Mouse (Mus musculus) intestine, postnatal 0 days (tissue): ENCODE measurements around the gene Hook1. TPM values are rescaled to one million over a fixed set of nuclear protein-coding genes. Genes with fewer than 3 reads are reported as not detected.
A peak's percentile ranks its signal among the peaks of the same experiment; 100 is the strongest.
"Not testable (repeated sequence)": the region's sequence is repeated elsewhere in the genome, so short reads cannot be mapped to it uniquely, and the experiment has no call there.

ENCODE experiments used
- ATAC-seq: fragments of 200-750 bp; cut with Nextera tagmentation; 2 replicates; pipeline ENCODE4 v1.8.0; 2017; ENCODE audit warnings: mild to moderate bottlenecking, moderate TSS enrichment, moderate library complexity
- H3K27ac ChIP-seq: fragments of 300-500 bp; sonication (generic); 2 replicates; pipeline ENCODE4 v1.5.1; 2014; ENCODE audit warnings: mild to moderate bottlenecking, low read depth, low read length, moderate library complexity
- H3K27me3 ChIP-seq: fragments of 300-500 bp; sonication (generic); replicated peaks from 2 replicates; pipeline ENCODE4 v1.6.1; 2014; ENCODE audit warnings: low read length, mixed read lengths; ENCODE audit not compliant: control insufficient read depth, insufficient read depth
- H3K36me3 ChIP-seq: fragments of 300-500 bp; sonication (generic); 2 replicates; pipeline ENCODE4 v1.6.1; 2014; ENCODE audit warnings: mild to moderate bottlenecking, moderate library complexity; ENCODE audit not compliant: control insufficient read depth, insufficient read depth
- H3K4me1 ChIP-seq: fragments of 300-500 bp; sonication (generic); replicated peaks from 2 replicates; pipeline ENCODE4 v1.6.1; 2014; ENCODE audit warnings: antibody characterized with exemption, low read length, mixed read lengths; ENCODE audit not compliant: control insufficient read depth, insufficient read depth
- H3K4me2 ChIP-seq: fragments of 300-500 bp; sonication (generic); replicated peaks from 2 replicates; pipeline ENCODE4 v1.6.1; 2014; ENCODE audit warnings: low read depth, mild to moderate bottlenecking, moderate library complexity
- H3K4me3 ChIP-seq: fragments of 300-500 bp; sonication (generic); 2 replicates; pipeline ENCODE4 v1.5.1; 2014; ENCODE audit warnings: low read depth, low read length
- H3K9ac ChIP-seq: fragments of 300-500 bp; sonication (generic); 2 replicates; pipeline ENCODE4 v1.6.1; 2014; ENCODE audit warnings: mild to moderate bottlenecking, low read depth, low read length
- H3K9me3 ChIP-seq: fragments of 300-500 bp; sonication (generic); 2 replicates; pipeline ENCODE4 v1.6.1; 2016; ENCODE audit warnings: mixed run types; ENCODE audit not compliant: control insufficient read depth
- CTCF ChIP-seq: sonication (generic); IDR thresholded peaks from 2 replicates; pipeline ENCODE4 v1.5.1; 2016; ENCODE audit warnings: low read depth, mild to moderate bottlenecking, control low read depth, antibody characterized with exemption, moderate library complexity
- WGBS: fragments of 180-500 bp; shearing (Covaris S2); extraction: QIAGEN DNeasy Blood & Tissue Kit; methylation state at CpG from one replicate; pipeline ENCODE4 v1.1.7; 2014; 5-methylcytosine and 5-hydroxymethylcytosine counted together
- polyA plus RNA-seq: library from polyadenylated mRNA; unstranded; fragments of >200 nt; fragmentation: Nextera tagmentation; extraction: Ambion mirVana; gene quantifications from 2 replicates; pipeline ENCODE4 v1.2.1, GENCODE M21; 2015

Gene Hook1
- polyA plus RNA-seq, 1 experiment from 2014 or later: 42.5 TPM

DNA sequence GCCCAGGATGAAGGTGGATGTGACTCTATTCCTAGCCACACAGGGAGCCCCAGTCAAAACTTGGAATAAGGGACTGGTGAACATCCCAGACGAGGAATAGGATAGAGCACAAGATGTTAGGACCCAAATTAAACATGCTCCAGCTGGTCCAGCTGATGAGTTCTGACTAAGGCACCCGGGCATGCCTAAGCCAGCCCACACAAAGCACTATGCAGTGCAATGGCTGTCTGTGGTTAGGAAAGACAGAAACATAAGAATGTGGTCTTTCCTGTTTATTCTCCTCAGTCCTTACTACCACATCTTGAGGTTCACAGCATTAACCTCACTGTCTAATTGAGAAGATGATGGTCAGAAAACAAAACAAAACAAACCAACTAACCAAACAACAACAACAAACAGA is 35.7 kb upstream of the Hook1 start:
- Histone ChIP-seq H3K4me3 (no peak overlapping the region), H3K9me3 (no peaks in the 10 kb centered on the region), H3K4me2 (no peak overlapping the region), H3K27me3 (no peaks in the 10 kb centered on the region), H3K36me3 (no peaks in the 10 kb centered on the region), H3K9ac (no peak overlapping the region), H3K4me1 (no peaks in the 10 kb centered on the region), H3K27ac (no peak overlapping the region)
- 68% methylated on average over 2 of the region's 2 CpGs for WGBS
- TF ChIP-seq CTCF: no peak
- ATAC-seq: no peak

DNA sequence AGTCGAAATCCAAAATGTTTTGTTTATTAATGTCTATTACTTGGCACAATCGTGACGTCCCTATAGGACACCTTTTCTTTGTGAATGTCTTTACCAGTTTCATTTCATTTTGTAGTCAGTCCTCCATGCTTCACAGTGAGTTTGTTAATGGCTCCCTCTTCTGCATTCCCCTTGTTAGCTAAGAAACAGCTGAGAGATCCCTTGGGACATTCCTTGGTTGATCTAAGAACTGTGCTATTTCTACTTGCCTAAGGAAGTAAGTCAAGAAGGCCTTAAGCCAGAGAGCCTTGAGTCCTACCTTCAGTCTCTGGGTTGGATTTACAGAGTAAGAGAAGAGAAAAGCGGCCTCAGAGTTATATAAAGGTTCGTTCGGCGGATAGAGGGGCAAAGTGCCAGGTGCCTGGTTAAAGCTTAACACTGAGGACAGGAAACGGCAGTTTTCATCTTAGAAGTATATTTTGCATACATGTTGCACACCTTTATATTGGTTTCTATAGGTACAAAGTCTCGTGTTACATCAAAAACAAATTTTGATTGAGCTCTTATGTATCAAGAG is 33.2 kb upstream of the Hook1 start:
- no peaks in the 10 kb centered on the region for H3K27me3 ChIP-seq
- peak overlapping the region; percentile 44 for H3K4me2 ChIP-seq
- peak overlapping the region; percentile 90 for H3K27ac ChIP-seq
- 54% methylated on average over 9 of the region's 9 CpGs for WGBS
- 0 out of 2 replicates have a peak overlapping the region, but pooled peaks have one; percentile 22 for H3K9ac ChIP-seq
- no peaks in the 10 kb centered on the region for H3K4me1 ChIP-seq
- H3K4me3 ChIP-seq: no peak overlapping the region
- no peaks in the 10 kb centered on the region for H3K9me3 ChIP-seq
- ATAC-seq: peak; percentile 83
- no peak for TF ChIP-seq CTCF
- H3K36me3 ChIP-seq: no peaks in the 10 kb centered on the region

DNA sequence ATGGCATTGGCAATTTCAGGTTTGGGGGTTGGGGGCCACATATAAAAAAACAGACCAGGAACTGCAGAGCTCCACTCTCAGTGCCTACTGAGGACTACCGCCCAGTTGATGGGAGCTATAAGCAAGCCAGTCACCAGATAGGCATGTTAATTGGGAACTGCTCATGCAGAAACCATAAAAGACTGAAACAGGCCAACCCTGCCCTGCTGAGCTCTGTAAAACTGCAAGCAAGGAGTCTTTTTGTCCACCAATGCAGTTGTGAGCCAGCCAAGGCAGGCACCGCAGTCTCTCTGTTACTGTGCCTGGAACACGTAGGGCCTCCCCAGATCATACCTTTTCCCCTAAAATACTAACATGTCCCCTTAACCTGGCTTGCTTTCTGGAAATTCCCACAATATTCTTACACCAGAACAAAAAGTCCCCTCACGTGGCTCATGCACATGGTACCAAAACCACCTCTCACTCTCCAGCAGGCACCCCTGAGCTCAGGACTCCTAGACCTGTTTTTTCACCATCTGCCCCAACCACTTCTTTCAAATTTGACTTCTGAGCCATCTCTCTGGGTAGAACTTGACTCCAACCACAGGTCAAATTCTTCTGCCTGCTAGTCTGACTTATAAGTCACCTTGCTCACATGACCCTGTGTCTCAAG is 32.5 kb upstream of the Hook1 start:
- TF ChIP-seq CTCF: no peak
- Histone ChIP-seq H3K9me3 (no peaks in the 10 kb centered on the region), H3K4me3 (no peak overlapping the region), H3K27me3 (no peaks in the 10 kb centered on the region), H3K4me2 (peak overlapping the region; percentile 44), H3K9ac (no peak overlapping the region), H3K36me3 (no peaks in the 10 kb centered on the region), H3K27ac (peak overlapping the region; percentile 90), H3K4me1 (no peaks in the 10 kb centered on the region)
- WGBS: 49% methylated on average over 4 of the region's 4 CpGs
- ATAC-seq: peak; percentile 90

DNA sequence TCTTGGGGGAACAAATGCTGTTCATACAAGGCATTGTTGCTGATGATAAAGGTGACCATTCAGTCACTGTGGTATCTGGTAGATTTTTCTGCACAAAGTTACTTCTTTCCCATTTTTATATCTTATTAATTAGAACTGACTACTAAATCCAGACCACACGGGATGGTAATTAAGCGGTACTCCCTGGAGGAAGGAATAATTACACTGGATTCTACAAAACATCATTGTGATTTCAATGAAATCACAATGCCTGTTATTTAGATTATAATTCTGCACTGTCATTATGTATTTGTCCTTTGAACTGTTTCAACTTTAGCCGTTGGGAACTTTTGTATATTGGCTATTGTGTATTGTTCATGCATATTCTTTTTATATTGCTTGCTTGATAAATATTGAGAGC is 28.3 kb upstream of the Hook1 start:
- WGBS: 47% methylated on average over 3 of the region's 3 CpGs
- peak; percentile 60 for ATAC-seq

DNA sequence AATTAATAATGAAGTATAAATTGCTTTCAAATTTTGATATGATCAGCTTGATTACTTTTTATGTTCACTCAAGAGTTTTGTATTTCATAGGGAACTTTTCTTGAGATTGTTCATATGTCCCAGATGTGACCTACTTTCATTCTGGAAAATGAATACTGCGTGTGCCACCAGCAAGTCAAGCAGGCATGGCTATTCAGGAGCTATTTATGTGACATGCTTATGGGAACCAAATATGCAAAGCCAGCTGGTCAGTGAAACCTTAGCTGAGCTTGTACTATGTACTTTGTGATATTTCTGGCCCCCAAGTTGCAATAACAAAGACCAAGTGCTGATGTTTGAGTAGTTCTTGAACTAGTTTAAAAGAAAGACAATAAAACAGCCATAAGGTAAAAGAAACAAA is 19.1 kb upstream of the Hook1 start:
- 57% methylated on average over 1 of the region's 1 CpGs for WGBS

More for the DNA sequence above, 28.3 kb upstream of the Hook1 start:
- H3K27ac ChIP-seq: no peak overlapping the region
- H3K9me3 ChIP-seq: no peaks in the 10 kb centered on the region
- no peaks in the 10 kb centered on the region for H3K27me3 ChIP-seq
- H3K4me2 ChIP-seq: no peak overlapping the region
- no peaks in the 10 kb centered on the region for H3K4me1 ChIP-seq
- no peak overlapping the region for H3K4me3 ChIP-seq
- no peak overlapping the region for H3K9ac ChIP-seq
- H3K36me3 ChIP-seq: no peaks in the 10 kb centered on the region
- TF ChIP-seq CTCF: no peak

DNA sequence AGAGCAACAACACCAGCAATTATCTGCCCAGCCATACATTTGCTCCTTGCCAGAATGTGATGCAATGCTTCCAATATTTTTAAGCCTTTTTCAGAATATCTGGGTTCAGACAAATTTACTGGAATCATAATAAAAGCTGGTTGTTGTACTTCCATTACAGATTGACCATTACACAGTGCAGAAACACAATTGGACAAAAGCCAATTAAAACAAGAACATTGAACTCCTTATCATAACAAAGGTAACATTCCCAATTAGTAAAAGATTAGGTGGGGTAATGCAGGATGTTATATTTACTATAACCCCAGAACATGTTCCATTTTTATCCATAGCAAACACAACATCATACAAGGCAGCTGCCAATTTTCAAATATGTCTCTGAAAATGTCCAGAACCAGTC is 13.7 kb upstream of the Hook1 start:
- no peaks in the 10 kb centered on the region for H3K36me3 ChIP-seq
- no peaks in the 10 kb centered on the region for H3K27me3 ChIP-seq
- H3K4me2 ChIP-seq: no peak overlapping the region
- H3K4me1 ChIP-seq: no peaks in the 10 kb centered on the region
- no peak overlapping the region for H3K9ac ChIP-seq
- no peak overlapping the region for H3K4me3 ChIP-seq
- ATAC-seq: no peak
- TF ChIP-seq CTCF: no peak
- no peaks in the 10 kb centered on the region for H3K9me3 ChIP-seq
- H3K27ac ChIP-seq: no peak overlapping the region

More for the DNA sequence above, 19.1 kb upstream of the Hook1 start:
- no peak overlapping the region for H3K9ac ChIP-seq
- no peak overlapping the region for H3K27ac ChIP-seq
- H3K4me2 ChIP-seq: no peak overlapping the region
- no peaks in the 10 kb centered on the region for H3K9me3 ChIP-seq
- H3K27me3 ChIP-seq: no peaks in the 10 kb centered on the region
- no peaks in the 10 kb centered on the region for H3K36me3 ChIP-seq
- ATAC-seq: no peak
- H3K4me1 ChIP-seq: no peaks in the 10 kb centered on the region
- no peak overlapping the region for H3K4me3 ChIP-seq
- TF ChIP-seq CTCF: no peak

DNA sequence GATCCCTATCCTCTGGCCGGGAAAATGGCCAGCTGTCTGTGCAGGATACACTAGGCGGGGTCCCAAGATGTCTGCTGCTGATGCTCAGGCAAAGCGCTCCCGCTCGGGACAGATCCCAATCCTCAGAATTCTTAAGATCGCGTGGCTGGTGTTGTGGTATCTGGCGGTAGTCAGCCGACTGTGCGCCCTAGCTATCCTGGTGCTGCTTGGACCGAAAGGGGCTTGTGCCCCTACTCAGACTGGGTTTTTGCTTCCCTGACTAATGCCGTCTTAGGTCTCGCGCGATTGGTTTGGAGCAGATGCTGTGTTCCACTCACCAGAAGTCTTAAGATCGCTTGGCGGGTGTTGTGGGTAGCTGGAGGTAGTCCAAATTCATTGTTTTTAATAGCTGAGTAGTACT is 15.2 kb downstream of the Hook1 start:
- not testable (repeated sequence) for H3K27me3 ChIP-seq, H3K4me1 ChIP-seq, H3K9me3 ChIP-seq, H3K36me3 ChIP-seq, H3K27ac ChIP-seq, H3K4me2 ChIP-seq, H3K4me3 ChIP-seq, H3K9ac ChIP-seq, ATAC-seq
- 94% methylated on average over 17 of the region's 17 CpGs for WGBS
